Mouse (Mus musculus) MEL (cell line): ENCODE data around the gene Nr6a1. TPM values are rescaled to one million over a fixed set of nuclear protein-coding genes. Genes with fewer than 3 reads are reported as not detected.

Experiments
- DNase-seq: peaks from one replicate; pipeline ENCODE4 v3.0.0; 2011; ENCODE audit warnings: low read depth, low spot score
- H3K27ac ChIP-seq: 2 replicates; pipeline ENCODE4 v1.5.1; 2012; ENCODE audit warnings: low read depth, mild to moderate bottlenecking, control low read depth, low read length, moderate library complexity; ENCODE audit not compliant: control insufficient read depth
- H3K27me3 ChIP-seq, 2 experiments: fragments of 150-350 bp in 1 of 2; sonication (generic) in 1 of 2; 2 replicates each; pipeline ENCODE4 v1.6.1; 2012; ENCODE audit warnings: low read length in 2 of 2, mild to moderate bottlenecking in 2 of 2, improper control_type of control experiment in 1 of 2, moderate library complexity in 1 of 2; ENCODE audit not compliant: insufficient read depth in 2 of 2, control insufficient read depth in 1 of 2
- H3K36me3 ChIP-seq, 2 experiments: 2 replicates each; pipeline ENCODE4 v1.6.1; 2012 to 2014; ENCODE audit warnings: low read length in 2 of 2, improper control_type of control experiment in 1 of 2, inconsistent platforms in 1 of 2, mild to moderate bottlenecking in 1 of 2; ENCODE audit not compliant: insufficient read depth in 2 of 2, control insufficient read depth in 1 of 2
- H3K4me1 ChIP-seq, 2 experiments: fragments of 150-350 bp in 1 of 2; sonication (generic) in 1 of 2; 2 replicates each; pipeline ENCODE4 v1.6.1; 2012; ENCODE audit warnings: low read length in 2 of 2, improper control_type of control experiment in 1 of 2, mild to moderate bottlenecking in 1 of 2; ENCODE audit not compliant: insufficient read depth in 2 of 2, control insufficient read depth in 1 of 2
- H3K4me3 ChIP-seq, 2 experiments: fragments of 150-350 bp in 1 of 2; sonication (generic) in 1 of 2; 2 replicates each; pipeline ENCODE4 v1.5.1; 2012; ENCODE audit warnings: low read depth in 2 of 2, low read length in 2 of 2, mild to moderate bottlenecking in 2 of 2, moderate library complexity in 2 of 2, control low read depth in 1 of 2, improper control_type of control experiment in 1 of 2; ENCODE audit not compliant: control insufficient read depth in 1 of 2, insufficient read depth in 1 of 2
- H3K79me2 ChIP-seq: 2 replicates; pipeline ENCODE4 v1.6.1; 2012; ENCODE audit warnings: mild to moderate bottlenecking, low read length, moderate library complexity; ENCODE audit not compliant: control insufficient read depth, poor library complexity, insufficient read depth
- H3K9ac ChIP-seq: 2 replicates; pipeline ENCODE4 v1.6.1; 2012; ENCODE audit warnings: low read depth, mild to moderate bottlenecking, control low read depth, low read length, moderate library complexity; ENCODE audit not compliant: control insufficient read depth, poor library complexity, severe bottlenecking
- H3K9me3 ChIP-seq: fragments of 150-350 bp; sonication (generic); replicated peaks from 2 replicates; pipeline ENCODE4 v1.6.1; 2012; ENCODE audit warnings: mild to moderate bottlenecking, low read length, improper control_type of control experiment, moderate library complexity; ENCODE audit not compliant: insufficient read depth
- BHLHE40 ChIP-seq: IDR thresholded peaks from 2 replicates; pipeline ENCODE4 v1.6.1; 2012; ENCODE audit warnings: low read depth, mild to moderate bottlenecking, inconsistent platforms, low read length, improper control_type of control experiment, borderline replicate concordance
- CHD1 ChIP-seq: IDR thresholded peaks from 2 replicates; pipeline ENCODE4 v1.6.1; 2012; ENCODE audit warnings: low read depth, mild to moderate bottlenecking, inconsistent platforms, low read length, improper control_type of control experiment
- CTCF ChIP-seq, 3 experiments: IDR thresholded peaks in 2 of 3; conservative IDR thresholded peaks in 1 of 3; 2 replicates each; pipeline ENCODE4 v1.5.1; 2011 to 2012; ENCODE audit warnings: low read length in 3 of 3, low read depth in 2 of 3, mild to moderate bottlenecking in 2 of 3, improper control_type of control experiment in 1 of 3, inconsistent platforms in 1 of 3, mixed read lengths in 1 of 3, moderate library complexity in 1 of 3; ENCODE audit not compliant: control insufficient read depth in 1 of 3, insufficient read depth in 1 of 3, poor library complexity in 1 of 3, severe bottlenecking in 1 of 3
- ELF1 ChIP-seq: IDR thresholded peaks from 2 replicates; pipeline ENCODE4 v1.6.1; 2014; ENCODE audit warnings: low read depth, mild to moderate bottlenecking, inconsistent platforms, low read length, improper control_type of control experiment, moderate library complexity
- ETS1 ChIP-seq: IDR thresholded peaks from 2 replicates; pipeline ENCODE4 v1.6.1; 2012; ENCODE audit warnings: low read depth, mild to moderate bottlenecking, inconsistent platforms, low read length, improper control_type of control experiment, moderate library complexity
- GABPA ChIP-seq: IDR thresholded peaks from 2 replicates; pipeline ENCODE4 v1.6.1; 2012; ENCODE audit warnings: low read depth, mild to moderate bottlenecking, inconsistent platforms, low read length, improper control_type of control experiment, moderate library complexity
- GATA1 ChIP-seq: IDR thresholded peaks from 2 replicates; pipeline ENCODE4 v1.6.1; 2011; ENCODE audit warnings: low read depth, low read length, improper control_type of control experiment
- HCFC1 ChIP-seq: IDR thresholded peaks from 2 replicates; pipeline ENCODE4 v1.6.1; 2012; ENCODE audit warnings: low read depth, mild to moderate bottlenecking, inconsistent platforms, low read length, improper control_type of control experiment, moderate library complexity
- JUND ChIP-seq: IDR thresholded peaks from 2 replicates; pipeline ENCODE4 v1.6.1; 2011; ENCODE audit warnings: low read depth, mild to moderate bottlenecking, improper control_type of control experiment, low read length
- MAZ ChIP-seq: IDR thresholded peaks from 2 replicates; pipeline ENCODE4 v1.6.1; 2012; ENCODE audit warnings: low read depth, mild to moderate bottlenecking, inconsistent platforms, low read length, improper control_type of control experiment
- MXI1 ChIP-seq: IDR thresholded peaks from 2 replicates; pipeline ENCODE4 v1.6.1; 2011; ENCODE audit warnings: mild to moderate bottlenecking, low read depth, low read length, improper control_type of control experiment
- MYB ChIP-seq: IDR thresholded peaks from 2 replicates; pipeline ENCODE4 v1.6.1; 2011; ENCODE audit warnings: mild to moderate bottlenecking, low read depth, low read length, improper control_type of control experiment
- NELFE ChIP-seq: IDR thresholded peaks from 2 replicates; pipeline ENCODE4 v1.6.1; 2011; ENCODE audit warnings: low read depth, low read length, improper control_type of control experiment
- NRF1 ChIP-seq: IDR thresholded peaks from 2 replicates; pipeline ENCODE4 v1.6.1; 2014; ENCODE audit warnings: low read depth, mild to moderate bottlenecking, inconsistent platforms, low read length, improper control_type of control experiment, moderate library complexity; ENCODE audit not compliant: poor library complexity, insufficient read depth, severe bottlenecking
- RCOR1 ChIP-seq: IDR thresholded peaks from 2 replicates; pipeline ENCODE4 v1.6.1; 2012; ENCODE audit warnings: low read depth, mild to moderate bottlenecking, inconsistent platforms, low read length, improper control_type of control experiment
- TAL1 ChIP-seq: IDR thresholded peaks from 2 replicates; pipeline ENCODE4 v1.6.1; 2012; ENCODE audit warnings: mild to moderate bottlenecking, inconsistent platforms, low read length, moderate library complexity, mixed read lengths
- TBP ChIP-seq: IDR thresholded peaks from 2 replicates; pipeline ENCODE4 v1.8.0; 2011; ENCODE audit warnings: low read depth, low read length, improper control_type of control experiment
- TCF12 ChIP-seq: IDR thresholded peaks from 2 replicates; pipeline ENCODE4 v1.6.1; 2014; ENCODE audit warnings: low read depth, mild to moderate bottlenecking, inconsistent platforms, low read length, improper control_type of control experiment, moderate library complexity
- USF1 ChIP-seq: IDR thresholded peaks from 2 replicates; pipeline ENCODE4 v1.6.1; 2014; ENCODE audit warnings: low read depth, mild to moderate bottlenecking, inconsistent platforms, low read length, improper control_type of control experiment, moderate library complexity
- USF2 ChIP-seq, 2 experiments: IDR thresholded peaks; 2 replicates each; pipeline ENCODE4 v1.6.1; 2011 to 2012; ENCODE audit warnings: improper control_type of control experiment in 2 of 2, low read length in 2 of 2, borderline replicate concordance in 1 of 2, inconsistent platforms in 1 of 2, low read depth in 1 of 2, mild to moderate bottlenecking in 1 of 2; ENCODE audit not compliant: insufficient read depth in 1 of 2
- ZC3H11A ChIP-seq: IDR thresholded peaks from 2 replicates; pipeline ENCODE4 v1.6.1; 2012; ENCODE audit warnings: low read depth, mild to moderate bottlenecking, inconsistent platforms, low read length, improper control_type of control experiment
- ZNF384 ChIP-seq: IDR thresholded peaks from 2 replicates; pipeline ENCODE4 v1.6.1; 2012; ENCODE audit warnings: low read depth, mild to moderate bottlenecking, inconsistent platforms, low read length, improper control_type of control experiment
- polyA plus RNA-seq, 2 experiments: library from polyadenylated mRNA; stranded (reverse) in 1 of 2; unstranded in 1 of 2; fragments of >175 nt in 1 of 2; fragments of >200 nt in 1 of 2; gene quantifications; 2 replicates each; pipeline versions ENCODE4 v1.2.1 to v1.2.4; 2012; ENCODE audit warnings: low replicate concordance in 2 of 2, low read depth in 1 of 2; ENCODE audit not compliant: insufficient read length in 2 of 2, insufficient read depth in 1 of 2, missing spikeins in 1 of 2
- total RNA-seq: library from RNA; depleted of rRNA; stranded (reverse); fragments of 300-350 nt; gene quantifications from 2 replicates; pipeline ENCODE4 v1.2.3, GENCODE M21; 2012

Nr6a1 gene
- total and polyA plus RNA-seq, 3 experiments: 5.0 to 22.8 (median 10.2) TPM

- no peak for DNase-seq
- Histone ChIP-seq H3K4me1 (peaks cover 0 to 5% of the 10 kb centered on the region in 2 experiments; a peak in 2 of 4 replicates), H3K36me3 (peaks cover 0 to 10% of the 10 kb centered on the region in 2 experiments; a peak in 2 of 4 replicates), H3K9me3 (no peaks in the 10 kb centered on the region), H3K27ac (no peak overlapping the region), H3K79me2 (no peaks in the 10 kb centered on the region), H3K9ac (no peak overlapping the region), H3K27me3 (no peaks in the 10 kb centered on the region), H3K4me3 (no peak overlapping the region)
- TF ChIP-seq TBP (no peak), MXI1 (no peak), ZC3H11A (no peak), RCOR1 (no peak), TCF12 (no peak), NRF1 (no peak), USF2 (IDR thresholded peaks at IDR 0.05; ENCODE audit: borderline replicate concordance in 1 of 2, insufficient read depth in 1 of 2, low read depth in 1 of 2, low read length in 2 of 2) (no peak), BHLHE40 (no peak), GATA1 (no peak), CHD1 (no peak), JUND (no peak)
Measured at GRCm38 (mm10) chr2:38823406-38823805, 104.1 kb downstream of the Nr6a1 start.

GRCm38 (mm10) chr2:38822995-38823394, 104.5 kb downstream of the Nr6a1 start:
- Histone ChIP-seq H3K4me1 (peaks cover 0 to 5% of the 10 kb centered on the region in 2 experiments; a peak in 2 of 4 replicates), H3K27me3 (no peaks in the 10 kb centered on the region), H3K27ac (no peak overlapping the region), H3K9me3 (no peaks in the 10 kb centered on the region), H3K79me2 (no peaks in the 10 kb centered on the region), H3K4me3 (no peak overlapping the region), H3K36me3 (peaks cover 0 to 10% of the 10 kb centered on the region in 2 experiments; a peak in 2 of 4 replicates), H3K9ac (no peak overlapping the region)
- no peak for TF ChIP-seq MYB
- TF ChIP-seq ZNF384: no peak
- no peak for TF ChIP-seq CHD1
- no peak for TF ChIP-seq NRF1
- no peak for TF ChIP-seq ETS1
- no peak for TF ChIP-seq ELF1
- TF ChIP-seq CTCF (IDR thresholded peaks at IDR 0.05 in 2 of 3, conservative IDR thresholded peaks at IDR 0.05 in 1 of 3; ENCODE audit: control insufficient read depth in 1 of 3, insufficient read depth in 1 of 3, low read depth in 2 of 3, low read length in 3 of 3, poor library complexity in 1 of 3, severe bottlenecking in 1 of 3): no peak
- no peak for TF ChIP-seq MAZ
- TF ChIP-seq USF1: no peak
- TF ChIP-seq NELFE: no peak
- TF ChIP-seq GABPA: no peak
- no peak for TF ChIP-seq JUND
- no peak for TF ChIP-seq TCF12
- TF ChIP-seq TAL1: no peak
- TF ChIP-seq HCFC1: no peak
- DNase-seq: no peak
